Mouse (Mus musculus): ENCODE measurements around the gene Spryd3. TPM values are rescaled to one million over a fixed set of nuclear protein-coding genes. Genes with fewer than 3 reads are reported as not detected.

Gene Spryd3
- total and polyA plus RNA-seq, 2 experiments from 2014 or later = 16.0 to 22.8 TPM

- H3K9ac ChIP-seq (replicated peaks; ENCODE audit: low read depth, low read length) = peak overlapping the region; percentile 84; the same call in 1 of the 2 replicates
- H3K9me3 ChIP-seq (replicated peaks; ENCODE audit: control insufficient read depth, low read length) = no peaks in the 10 kb centered on the region
- no peak overlapping the region for H3K27ac ChIP-seq (ENCODE audit: low read depth)
- ATAC-seq (ENCODE audit: insufficient read depth, low read depth) = no peak
- peaks cover 17% of the 10 kb centered on the region; the same call in 1 of the 2 replicates for H3K4me1 ChIP-seq (ENCODE audit: control insufficient read depth, insufficient read depth)
- peak overlapping the region; percentile 77 for H3K4me3 ChIP-seq (ENCODE audit: low read depth, low read length)
- no peaks in the 10 kb centered on the region for H3K27me3 ChIP-seq (ENCODE audit: control insufficient read depth, insufficient read depth, low read length)
- peak overlapping the region; percentile 81 for H3K4me2 ChIP-seq (ENCODE audit: low read depth, low read length)
- DNase-seq (ENCODE audit: low spot score) = no peak
- no peaks in the 10 kb centered on the region for H3K36me3 ChIP-seq (replicated peaks; ENCODE audit: control insufficient read depth, insufficient read depth, low read length)
- TF ChIP-seq CTCF (IDR thresholded peaks at IDR 0.05; ENCODE audit: low read depth) (no peak), EP300 (IDR thresholded peaks at IDR 0.05; ENCODE audit: low read depth) (no peak)
- 4% methylated on average over 11 of the region's 11 CpGs for WGBS
These were observed 61.0 kb downstream of the Spryd3 start for GRCm38 (mm10) chr15:102074876-102075585.

- Histone ChIP-seq H3K27me3 (ENCODE audit: control insufficient read depth, insufficient read depth, low read length) (no peaks in the 10 kb centered on the region), H3K4me1 (ENCODE audit: control insufficient read depth, insufficient read depth) (peaks cover 17% of the 10 kb centered on the region; the same call in 1 of the 2 replicates), H3K4me2 (ENCODE audit: low read depth, low read length) (peak overlapping the region; percentile 81), H3K4me3 (ENCODE audit: low read depth, low read length) (peak overlapping the region; percentile 77), H3K9me3 (replicated peaks; ENCODE audit: control insufficient read depth, low read length) (no peaks in the 10 kb centered on the region), H3K27ac (ENCODE audit: low read depth) (peak overlapping the region; percentile 89), H3K36me3 (replicated peaks; ENCODE audit: control insufficient read depth, insufficient read depth, low read length) (no peaks in the 10 kb centered on the region), H3K9ac (replicated peaks; ENCODE audit: low read depth, low read length) (peak overlapping the region; percentile 84)
- DNase-seq (ENCODE audit: low spot score) (no peak), ATAC-seq (ENCODE audit: insufficient read depth, low read depth) (peak; percentile 38)
- TF ChIP-seq CTCF (IDR thresholded peaks at IDR 0.05; ENCODE audit: low read depth) (no peak), EP300 (IDR thresholded peaks at IDR 0.05; ENCODE audit: low read depth) (peak; percentile 17; the same call in 1 of the 2 replicates)
- under 1% methylated on average over 46 of the region's 57 CpGs for WGBS
These were observed 61.8 kb downstream of the Spryd3 start for GRCm38 (mm10) chr15:102074070-102074731.

- H3K4me3 ChIP-seq (ENCODE audit: low read depth, low read length) = peak within 1 kb of the TSS; percentile 77
- no peaks in the 10 kb centered on the region for H3K9me3 ChIP-seq (replicated peaks; ENCODE audit: control insufficient read depth, low read length)
- ATAC-seq (ENCODE audit: insufficient read depth, low read depth) (peak; percentile 94), DNase-seq (ENCODE audit: low spot score) (peak; percentile 99)
- no peaks in the 10 kb centered on the region for H3K36me3 ChIP-seq (replicated peaks; ENCODE audit: control insufficient read depth, insufficient read depth, low read length)
- H3K27ac ChIP-seq (ENCODE audit: low read depth) = peak within 1 kb of the TSS; percentile 89
- TF ChIP-seq CTCF (IDR thresholded peaks at IDR 0.05; ENCODE audit: low read depth) (peak; percentile 16; the same call in 1 of the 2 replicates), EP300 (IDR thresholded peaks at IDR 0.05; ENCODE audit: low read depth) (peak; percentile 90; the same call in 1 of the 2 replicates)
- under 1% methylated on average over 58 of the region's 58 CpGs for WGBS
- H3K9ac ChIP-seq (replicated peaks; ENCODE audit: low read depth, low read length) = peak within 1 kb of the TSS; percentile 84
- peak within 1 kb of the TSS; percentile 81 for H3K4me2 ChIP-seq (ENCODE audit: low read depth, low read length)
- no peaks in the 10 kb centered on the region for H3K27me3 ChIP-seq (ENCODE audit: control insufficient read depth, insufficient read depth, low read length)
- peaks cover 17% of the 10 kb centered on the region; the same call in 1 of the 2 replicates for H3K4me1 ChIP-seq (ENCODE audit: control insufficient read depth, insufficient read depth)
These were observed 62.4 kb downstream of the Spryd3 start, which contains the start of gene Eif4b for GRCm38 (mm10) chr15:102073559-102074069. Gene Eif4b, plus strand, starts transcription at chr15:102073773.

- DNase-seq (ENCODE audit: low spot score) = no peak
- H3K4me1 ChIP-seq (ENCODE audit: control insufficient read depth, insufficient read depth) = peaks cover 17% of the 10 kb centered on the region; the same call in 1 of the 2 replicates
These were observed 63.0 kb downstream of the Spryd3 start for GRCm38 (mm10) chr15:102072963-102073558.

More at GRCm38 (mm10) chr15:102072963-102073558, 63.0 kb downstream of the Spryd3 start:
- 0 out of 2 replicates have a peak, but pooled peaks have one; percentile 2 for ATAC-seq (ENCODE audit: insufficient read depth, low read depth)
- Histone ChIP-seq H3K9ac (replicated peaks; ENCODE audit: low read depth, low read length) (0 out of 2 replicates have a peak overlapping the region, but pooled peaks have one; percentile 8), H3K4me3 (ENCODE audit: low read depth, low read length) (peak overlapping the region; percentile 77), H3K36me3 (replicated peaks; ENCODE audit: control insufficient read depth, insufficient read depth, low read length) (no peaks in the 10 kb centered on the region), H3K9me3 (replicated peaks; ENCODE audit: control insufficient read depth, low read length) (no peaks in the 10 kb centered on the region), H3K27ac (ENCODE audit: low read depth) (peak overlapping the region; percentile 89), H3K4me2 (ENCODE audit: low read depth, low read length) (peak overlapping the region; percentile 59), H3K27me3 (ENCODE audit: control insufficient read depth, insufficient read depth, low read length) (no peaks in the 10 kb centered on the region)
- WGBS = 16% methylated on average over 6 of the region's 6 CpGs
- TF ChIP-seq EP300 (IDR thresholded peaks at IDR 0.05; ENCODE audit: low read depth) = no peak
- no peak for TF ChIP-seq CTCF (IDR thresholded peaks at IDR 0.05; ENCODE audit: low read depth)

Measured in heart, postnatal 0 days (tissue).